Mouse (Mus musculus): Measurements from ENCODE around the gene Mterf1a. TPM values are rescaled to one million over a fixed set of nuclear protein-coding genes. Genes with fewer than 3 reads are reported as not detected.
"Not testable (repeated sequence)": the region's sequence is repeated elsewhere in the genome, so short reads cannot be mapped to it uniquely, and the experiment has no call there.

Gene Mterf1a
- 1 to 10 TPM; 3.1 to 3.7 TPM for total RNA-seq (2021)
- long read RNA-seq, experiment 1, transcript Mterf1a-201 (2 exons, 1,376 nt), result major isoform, 6 of 6 reads
- long read RNA-seq, experiment 1, partial matches to known transcripts, result 0 of 6 reads
- long read RNA-seq, experiment 1, other reads (novel, unspliced or antisense), result 0 of 6 reads
- long read RNA-seq, experiment 2, transcript Mterf1a-201 (2 exons, 1,376 nt), result major isoform, 8 of 8 reads
- long read RNA-seq, experiment 2, partial matches to known transcripts, result 0 of 8 reads
- long read RNA-seq, experiment 2, other reads (novel, unspliced or antisense), result 0 of 8 reads

DNA sequence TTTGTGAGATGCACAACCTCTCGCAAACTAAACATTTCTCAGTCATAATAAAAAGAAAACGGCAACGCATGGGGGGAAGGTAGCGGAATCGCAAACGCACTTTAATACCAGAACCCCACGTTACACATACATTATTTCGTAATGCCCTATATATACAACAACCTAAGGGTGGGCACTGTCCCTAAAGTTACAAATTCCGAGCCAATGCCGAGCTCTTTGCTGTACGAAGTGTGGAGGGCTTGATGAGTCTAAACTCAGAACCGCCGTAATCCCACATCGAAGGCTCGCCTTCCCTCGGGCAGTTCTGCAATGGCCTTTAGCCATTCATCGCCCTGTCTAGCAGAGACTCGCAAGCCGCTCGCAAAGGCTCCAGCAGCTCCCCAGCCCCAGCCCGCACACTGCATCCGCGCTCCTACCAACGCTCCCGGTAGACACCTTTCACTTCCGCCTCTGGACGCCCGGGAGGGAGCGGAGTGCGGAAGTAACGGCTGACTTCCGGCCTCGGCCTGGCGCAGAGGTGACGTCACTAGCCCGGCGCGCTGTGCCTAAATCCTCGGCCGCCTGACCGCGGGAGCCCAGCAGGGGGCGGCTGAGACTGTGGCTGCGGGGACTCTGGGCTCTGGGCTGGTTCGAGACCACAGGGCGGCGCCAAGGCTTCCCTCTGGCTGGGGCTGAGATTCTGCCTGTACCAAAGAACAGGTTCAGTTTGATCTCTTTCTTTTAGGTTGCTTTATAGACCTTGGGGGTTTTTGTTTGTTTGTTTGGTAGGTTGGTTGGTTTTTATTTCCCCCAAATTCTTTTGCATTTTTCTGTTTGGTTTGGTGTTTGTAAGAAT lies at the start of gene Mterf1a:
Gene Mterf1a (minus strand): TSS at position 475 of the 835 bp plus-strand sequence.
- peak; percentile 15 to 41 for DNase-seq
- intact Hi-C loops (cut with DNase I), result loop anchor here (2.0 kb wide), 2 partner anchors 33 to 297 kb away; no protein-coding TSS in a partner anchor

- intact Hi-C loops (cut with DNase I); DNase-seq: not testable (repeated sequence)
Measured at GRCm38 (mm10) chr5:3943169-3943568, 49.4 kb upstream of the Mterf1a start.

GRCm38 (mm10) chr5:3941240-3941639 lies 47.5 kb upstream of the Mterf1a start:
- DNase-seq, result no peak
- intact Hi-C loops (cut with DNase I), result no loop called here

DNA sequence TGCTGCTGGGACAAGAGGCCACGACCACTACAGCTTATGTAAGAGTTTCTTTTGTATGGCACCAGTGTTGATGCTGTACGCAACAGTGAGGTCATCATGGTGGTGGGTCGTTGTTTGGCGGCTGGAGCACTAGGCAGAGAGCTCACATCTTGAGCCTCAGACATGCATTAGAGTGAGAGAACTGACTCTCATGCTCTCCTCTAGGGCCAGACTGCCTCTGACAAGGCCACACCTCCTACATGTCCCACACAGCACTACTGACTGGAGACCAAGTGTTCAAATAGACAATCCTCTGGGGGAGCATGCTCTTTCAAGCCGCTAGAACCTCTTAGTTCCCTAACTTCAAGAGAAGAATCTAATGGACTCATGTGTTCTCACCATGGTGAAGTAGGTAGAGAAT lies 45.6 kb upstream of the Mterf1a start:
- no peak for DNase-seq
- intact Hi-C loops (cut with DNase I), result no loop called here

- DNase-seq, result no peak
- intact Hi-C loops (cut with DNase I), result no loop called here
Measured at GRCm38 (mm10) chr5:3938905-3939304, 45.2 kb upstream of the Mterf1a start.

GRCm38 (mm10) chr5:3935778-3936554 lies 42.2 kb upstream of the Mterf1a start:
- intact Hi-C loops (cut with DNase I), result no loop called here
- DNase-seq, result no peak

GRCm38 (mm10) chr5:3935266-3935665 lies 41.5 kb upstream of the Mterf1a start:
- DNase-seq, result no peak
- intact Hi-C loops (cut with DNase I), result no loop called here

DNA sequence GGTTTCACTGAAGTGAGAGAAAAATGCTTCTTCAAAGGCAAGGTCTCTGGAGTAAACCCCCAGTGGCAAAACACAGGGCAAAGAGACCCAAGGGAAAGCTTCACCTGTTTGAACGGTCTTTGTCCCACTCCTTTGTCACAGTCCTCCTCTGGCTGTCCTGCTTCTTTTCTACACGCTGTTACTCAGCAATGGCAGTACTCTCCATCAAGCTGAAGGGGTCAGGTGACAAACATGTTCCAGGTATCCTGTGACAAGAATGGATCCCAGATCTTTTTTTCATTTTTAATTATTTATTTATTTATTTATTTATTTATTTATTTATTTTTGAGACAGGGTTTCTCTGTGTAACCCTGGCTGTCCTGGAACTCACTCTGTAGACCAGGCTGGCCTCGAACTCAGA lies 39.8 kb upstream of the Mterf1a start:
- no peak for DNase-seq
- intact Hi-C loops (cut with DNase I), result no loop called here

GRCm38 (mm10) chr5:3931636-3932035 lies 37.9 kb upstream of the Mterf1a start:
- DNase-seq, result no peak
- intact Hi-C loops (cut with DNase I), result no loop called here

DNA sequence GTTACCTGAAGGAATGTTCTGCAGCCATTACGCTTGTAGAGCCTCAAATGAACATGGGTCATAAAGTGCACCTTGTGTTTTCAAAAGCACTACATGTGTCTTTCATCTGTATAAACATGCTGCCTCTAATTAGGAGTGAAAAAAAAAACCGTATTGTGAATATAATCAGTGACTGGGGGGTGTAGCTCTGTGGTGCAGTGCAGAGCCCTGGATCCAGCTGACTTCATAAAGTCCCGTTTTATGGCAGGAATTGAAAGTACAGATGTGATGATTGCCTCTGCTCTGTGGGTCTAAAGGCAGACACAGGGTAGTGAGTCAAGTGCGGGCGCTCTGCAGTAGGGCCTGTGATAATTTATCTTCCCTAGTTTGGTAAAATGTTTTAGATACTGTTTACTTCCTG lies 37.0 kb upstream of the Mterf1a start:
- no peak for DNase-seq
- intact Hi-C loops (cut with DNase I), result no loop called here

DNA sequence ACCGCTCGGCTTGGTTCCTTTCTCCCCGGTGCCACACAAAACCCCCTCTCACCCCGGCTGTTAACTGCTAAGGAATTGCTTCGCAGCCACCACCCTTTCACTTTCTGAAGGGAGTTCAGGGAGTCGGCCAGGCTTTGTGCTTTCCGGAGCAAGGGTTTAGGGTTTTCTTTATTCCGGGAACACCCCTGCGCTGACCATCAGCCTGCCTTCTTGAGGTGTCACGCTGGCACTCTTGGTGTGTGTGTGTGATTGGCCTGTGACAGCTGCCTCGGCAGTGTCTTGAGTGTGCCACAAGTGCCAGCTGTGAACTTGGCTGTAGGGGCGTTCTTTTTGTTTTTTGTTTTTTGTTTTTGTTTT lies 34.9 kb upstream of the Mterf1a start:
- intact Hi-C loops (cut with DNase I), result no loop called here
- peak; percentile 25 to 42 for DNase-seq

DNA sequence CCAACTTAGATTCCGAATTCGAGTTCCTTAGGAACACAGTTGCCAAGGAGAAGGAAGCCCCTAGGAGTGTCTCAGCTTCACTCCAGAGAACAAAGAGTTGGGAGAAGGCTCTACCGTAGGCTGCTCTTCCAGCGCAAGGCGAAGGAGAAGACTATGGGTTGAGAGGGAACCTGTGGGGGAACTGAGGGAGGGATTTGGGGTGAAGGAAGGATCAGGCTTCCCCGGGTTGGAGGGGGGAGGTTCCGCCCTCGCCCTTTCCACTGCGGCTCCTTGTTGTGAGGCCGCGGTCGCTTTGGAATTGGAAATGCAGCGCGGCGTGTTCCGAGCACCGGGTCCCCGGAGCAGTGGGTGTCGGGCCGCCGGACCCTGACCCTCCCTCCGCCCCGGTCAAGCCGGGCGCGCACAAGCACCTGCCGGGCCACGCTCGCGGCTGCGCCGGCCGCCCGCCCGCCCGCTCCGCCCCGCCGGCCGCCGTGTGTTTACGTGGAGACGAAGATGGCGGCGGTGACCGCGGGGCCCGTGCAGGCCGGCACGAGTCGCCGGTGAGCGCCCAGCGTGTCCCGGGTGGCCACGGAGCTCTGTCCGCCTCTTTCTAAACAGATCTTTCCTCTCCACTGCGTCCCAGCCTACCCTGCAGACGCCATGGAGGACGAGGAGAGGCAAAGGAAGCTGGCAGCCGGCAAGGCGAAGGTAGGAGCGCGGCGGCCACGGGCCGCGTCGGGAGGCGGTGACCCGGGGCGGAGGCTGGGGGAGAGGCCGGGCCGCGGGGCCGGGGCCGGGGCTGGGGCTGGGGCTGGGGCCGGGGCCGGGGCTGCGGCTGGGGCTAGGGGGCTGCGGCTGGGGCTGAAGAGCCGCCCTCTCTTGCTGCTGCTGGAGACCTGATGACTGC lies 34.3 kb upstream of the Mterf1a start, which contains the start of gene Akap9:
Gene Akap9 (plus strand): TSS at position 254 of the 889 bp plus-strand sequence.
- intact Hi-C loops (cut with DNase I), result loop anchor here (2.0 kb wide), 1 partner anchor 33 kb away; no protein-coding TSS in a partner anchor

DNA sequence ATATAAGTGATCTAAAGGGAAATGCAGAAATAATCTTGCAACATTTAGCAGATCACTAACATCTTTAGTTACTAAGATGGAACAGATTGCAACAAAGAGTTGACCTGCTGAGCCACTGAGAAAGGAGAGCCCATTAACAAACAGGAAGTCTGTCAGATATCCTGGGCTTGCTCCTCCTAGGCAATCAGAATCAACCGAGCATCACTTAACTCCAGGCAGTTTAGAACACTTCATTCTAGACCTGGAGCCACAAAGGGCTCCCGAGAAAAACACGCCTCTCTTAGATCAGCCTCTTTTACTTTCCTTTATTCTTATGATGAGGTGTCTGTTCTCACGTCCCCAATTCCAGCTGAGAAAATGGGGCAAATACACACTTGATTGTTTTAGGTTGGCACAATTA lies 32.9 kb upstream of the Mterf1a start:
- intact Hi-C loops (cut with DNase I), result loop anchor here (2.0 kb wide), 1 partner anchor 32 kb away; no protein-coding TSS in a partner anchor
- DNase-seq, result no peak

More for the DNA sequence above, 34.3 kb upstream of the Mterf1a start, which contains the start of gene Akap9:
- peak; percentile 74 to 81 for DNase-seq

GRCm38 (mm10) chr5:3922350-3922749 lies 28.6 kb upstream of the Mterf1a start:
- DNase-seq, result no peak
- intact Hi-C loops (cut with DNase I), result no loop called here

DNA sequence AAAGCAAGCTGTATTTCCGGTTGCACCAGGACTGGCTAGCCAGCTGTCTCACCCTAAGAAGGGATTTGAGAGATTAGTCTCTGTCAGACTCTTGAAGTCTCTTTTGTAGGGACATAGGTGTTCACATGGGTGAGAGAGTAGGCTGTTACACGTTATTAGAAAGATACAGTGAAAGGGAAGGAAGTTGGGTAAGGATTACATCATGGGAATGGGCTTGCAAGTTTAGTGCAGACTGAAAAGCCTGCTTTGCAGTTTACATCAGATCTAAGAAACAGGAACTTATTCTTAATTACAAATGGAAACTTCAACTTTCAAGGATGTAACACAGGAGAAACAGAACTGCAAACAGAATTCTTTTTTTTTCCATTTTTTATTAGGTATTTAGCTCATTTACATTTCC lies 11.7 kb upstream of the Mterf1a start:
- intact Hi-C loops (cut with DNase I), result no loop called here
- no peak for DNase-seq

DNA sequence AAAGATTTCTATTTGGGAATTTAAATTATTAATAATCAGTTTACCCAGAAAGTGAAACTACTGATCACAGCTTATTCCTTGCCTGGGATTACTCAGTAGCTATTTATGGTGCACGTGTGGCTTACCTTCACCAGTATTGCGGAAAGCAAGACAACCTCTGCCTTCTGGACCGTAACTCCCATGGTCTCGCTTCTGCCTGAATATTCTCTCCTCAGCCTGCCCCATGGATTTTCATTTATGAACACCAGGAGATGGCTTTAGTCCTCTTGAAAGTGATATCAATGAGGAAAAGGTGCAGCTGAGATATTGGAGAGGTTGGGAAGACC lies 524 bp upstream of the Mterf1a start:
- intact Hi-C loops (cut with DNase I), result loop anchor here (2.0 kb wide), 2 partner anchors 33 to 297 kb away; no protein-coding TSS in a partner anchor
- not testable (repeated sequence) for DNase-seq

GRCm38 (mm10) chr5:3889201-3889600 lies 4.5 kb downstream of the Mterf1a start:
- no peak for DNase-seq
- intact Hi-C loops (cut with DNase I), result no loop called here

GRCm38 (mm10) chr5:3886862-3887261 lies 6.9 kb downstream of the Mterf1a start:
- DNase-seq; intact Hi-C loops (cut with DNase I): not testable (repeated sequence)

GRCm38 (mm10) chr5:3873485-3873884 lies 20.2 kb downstream of the Mterf1a start:
- DNase-seq, result no peak
- intact Hi-C loops (cut with DNase I), result no loop called here

GRCm38 (mm10) chr5:3872348-3872747 lies 21.4 kb downstream of the Mterf1a start:
- DNase-seq, result no peak
- intact Hi-C loops (cut with DNase I), result no loop called here

Measured in heart, postnatal 14 days (tissue).